Mouse (Mus musculus): Measurements from ENCODE around the gene Gm28845.
"Not testable (repeated sequence)": the region's sequence is repeated elsewhere in the genome, so short reads cannot be mapped to it uniquely, and the experiment has no call there.

The Gm28845 gene

DNA sequence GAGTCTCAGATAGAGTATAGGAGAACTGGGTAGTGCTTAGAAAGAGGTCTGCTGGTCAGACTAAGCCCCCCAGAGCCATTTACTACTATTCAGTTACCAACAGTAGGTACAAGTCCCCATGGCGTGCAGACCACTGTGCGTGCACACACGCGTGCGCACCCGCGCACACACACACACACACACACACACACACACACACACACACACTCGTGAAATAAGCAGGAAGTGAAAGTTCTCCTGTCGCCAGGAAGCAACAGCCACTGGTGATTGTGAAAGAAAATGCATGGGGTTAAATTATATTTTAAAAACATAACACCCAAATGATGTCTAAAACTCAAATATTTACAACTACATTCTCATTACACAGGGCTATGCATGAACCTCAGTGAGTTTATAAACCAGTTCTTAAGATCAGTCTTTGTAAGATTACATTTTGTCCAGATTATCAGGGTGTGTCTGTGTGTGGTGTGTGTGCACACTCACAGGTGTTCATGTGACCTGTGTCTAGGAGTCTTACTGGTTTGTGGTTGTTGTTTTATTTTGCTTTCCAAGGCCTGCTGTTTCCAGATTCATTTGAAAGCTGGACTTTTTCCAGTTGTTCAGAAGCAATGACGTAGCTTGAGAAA lies 11.6 kb downstream of the Gm28845 start:
- no peak for DNase-seq (ENCODE audit: low read depth, low spot score)

DNA sequence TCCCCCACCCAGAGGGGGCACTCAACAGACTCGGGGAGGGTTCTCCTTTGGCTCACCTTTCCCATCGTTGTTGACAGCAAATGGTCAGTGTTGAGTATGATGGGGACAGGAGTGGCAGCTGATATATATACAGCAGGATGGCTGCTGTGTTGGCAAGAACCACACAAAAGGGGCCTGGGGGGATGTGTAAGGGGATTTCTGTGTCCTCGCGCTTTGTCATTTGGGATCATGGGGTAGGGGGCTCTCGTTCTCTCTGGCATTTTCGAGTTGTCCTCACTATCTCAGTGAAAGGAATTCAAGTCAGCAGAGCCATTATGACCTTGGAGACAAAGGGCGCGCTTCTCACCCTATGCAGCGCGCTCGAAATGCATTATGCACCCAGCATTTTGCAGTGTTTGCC lies 16.1 kb downstream of the Gm28845 start, which contains the start of gene Cryga:
TSS of gene Cryga (minus strand) at position 101 of the 400 bp plus-strand sequence.
- DNase-seq (ENCODE audit: low read depth, low spot score): no peak

DNA sequence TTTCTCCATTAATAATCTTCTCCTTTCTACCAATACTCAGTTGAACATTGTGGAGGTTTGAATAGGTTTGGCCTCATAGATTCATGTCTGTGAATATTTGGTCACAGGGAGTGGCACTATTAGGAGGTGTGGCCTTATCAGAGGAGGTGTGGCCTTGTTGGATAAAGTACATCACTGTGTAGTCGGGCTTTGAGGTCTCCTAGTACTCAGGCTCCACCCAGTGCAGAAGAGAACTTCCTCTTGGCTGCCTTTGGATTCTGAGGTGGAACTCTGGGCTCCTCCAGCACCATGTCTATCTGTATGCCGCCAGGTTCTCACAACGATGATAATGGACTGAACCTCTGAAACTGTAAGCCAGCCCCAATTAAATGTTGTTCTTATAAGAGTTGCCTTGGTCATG lies 22.4 kb downstream of the Gm28845 start:
- no peak for DNase-seq (ENCODE audit: low read depth, low spot score)

DNA sequence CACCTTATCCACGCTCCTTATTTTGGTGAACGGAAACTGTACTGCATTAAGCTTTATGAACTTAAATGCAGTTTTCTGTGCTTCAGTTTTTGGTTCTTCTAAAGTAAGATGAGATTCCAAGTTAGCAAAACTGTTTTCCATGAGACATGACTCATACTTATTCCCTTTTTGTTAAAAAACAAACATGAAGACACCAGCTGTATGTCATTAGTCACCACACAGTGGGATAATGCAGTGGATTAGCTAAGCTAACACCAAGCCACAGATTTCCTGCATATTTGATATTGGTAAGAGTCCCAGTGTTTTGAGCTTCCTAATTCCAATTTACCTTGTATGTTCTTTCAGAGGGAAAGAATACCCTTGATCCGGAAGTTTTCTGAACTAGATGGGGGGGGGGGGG lies 27.8 kb downstream of the Gm28845 start:
- DNase-seq (ENCODE audit: low read depth, low spot score): no peak

DNA sequence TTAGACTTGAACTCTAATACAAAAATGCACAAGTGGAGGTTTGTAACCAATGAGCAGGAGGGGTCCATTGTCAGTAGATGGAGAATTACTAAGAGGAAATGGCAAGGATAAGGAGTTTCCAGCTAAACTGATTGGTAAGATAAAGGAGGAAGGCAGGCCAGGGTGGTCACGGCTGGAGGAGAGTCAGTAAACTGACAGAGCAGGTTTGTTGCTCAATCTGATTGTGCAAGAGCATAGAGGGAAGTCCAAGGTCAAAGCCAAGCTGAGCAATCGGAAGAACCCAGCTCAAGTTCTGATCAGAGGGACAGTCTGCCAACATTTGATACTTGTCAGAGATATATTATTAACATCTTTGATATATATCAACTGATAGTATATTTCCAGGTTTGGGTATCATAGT lies 29.0 kb downstream of the Gm28845 start:
- DNase-seq (ENCODE audit: low read depth, low spot score): no peak

DNA sequence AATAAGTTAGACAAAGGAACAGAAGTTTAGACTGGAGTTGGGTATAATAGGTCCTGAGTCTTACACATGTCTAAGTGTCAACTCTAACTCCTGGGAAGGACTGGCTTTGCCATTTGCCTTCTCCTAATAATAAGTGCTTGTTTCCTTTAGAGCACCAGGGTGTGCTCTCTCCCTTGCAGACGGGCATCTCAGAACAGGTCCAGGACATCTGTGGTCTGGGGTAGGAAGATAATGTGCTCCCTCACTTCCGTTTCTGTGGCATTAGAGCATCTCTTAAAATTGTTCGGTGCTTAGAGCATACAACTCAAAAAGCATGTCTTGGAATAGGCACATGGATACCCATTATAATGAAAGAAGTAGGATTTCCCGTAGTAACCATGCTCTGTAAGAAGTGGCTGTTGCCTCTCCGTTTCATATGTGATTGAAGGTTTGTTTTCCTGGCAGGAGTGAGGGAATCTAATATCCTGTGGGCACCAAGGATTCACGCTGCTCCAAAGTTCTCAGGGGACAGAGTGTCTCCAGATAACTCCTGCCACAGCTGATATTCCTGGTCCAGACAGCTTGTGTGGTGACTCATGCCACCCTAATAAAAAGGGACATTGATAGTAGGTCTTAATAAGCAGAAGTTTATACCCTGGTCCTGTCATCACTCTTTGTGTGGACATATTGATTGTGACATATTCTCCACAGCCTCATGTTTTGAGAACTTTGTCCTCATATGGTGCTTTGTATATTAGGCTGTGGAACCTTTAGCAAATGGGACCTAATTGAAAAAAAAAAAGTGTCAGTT lies 30.6 kb downstream of the Gm28845 start:
- DNase-seq (ENCODE audit: low read depth, low spot score): no peak

DNA sequence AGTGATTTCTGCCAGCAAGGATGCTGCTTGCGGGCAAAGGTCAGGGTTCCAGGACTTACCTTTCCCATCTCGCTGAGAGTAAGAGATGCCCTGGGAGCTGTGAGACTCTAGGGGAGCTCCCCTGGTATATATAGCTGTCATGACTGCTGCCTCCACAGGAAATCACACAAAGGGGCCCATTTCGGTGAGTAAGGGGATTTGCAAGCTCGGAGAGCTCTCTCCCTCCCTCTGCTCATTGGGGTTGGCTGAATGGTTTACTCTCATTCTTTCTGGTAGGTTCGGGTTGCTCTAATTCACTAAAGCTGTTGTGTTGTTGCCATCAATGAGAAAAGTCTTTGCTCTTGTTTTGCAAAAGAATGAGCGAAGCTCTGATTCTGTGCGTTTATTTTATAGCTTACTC lies 37.2 kb downstream of the Gm28845 start, which contains the start of gene Crygb:
TSS of gene Crygb (minus strand) at position 101 of the 400 bp plus-strand sequence.
- no peak for DNase-seq (ENCODE audit: low read depth, low spot score)

DNA sequence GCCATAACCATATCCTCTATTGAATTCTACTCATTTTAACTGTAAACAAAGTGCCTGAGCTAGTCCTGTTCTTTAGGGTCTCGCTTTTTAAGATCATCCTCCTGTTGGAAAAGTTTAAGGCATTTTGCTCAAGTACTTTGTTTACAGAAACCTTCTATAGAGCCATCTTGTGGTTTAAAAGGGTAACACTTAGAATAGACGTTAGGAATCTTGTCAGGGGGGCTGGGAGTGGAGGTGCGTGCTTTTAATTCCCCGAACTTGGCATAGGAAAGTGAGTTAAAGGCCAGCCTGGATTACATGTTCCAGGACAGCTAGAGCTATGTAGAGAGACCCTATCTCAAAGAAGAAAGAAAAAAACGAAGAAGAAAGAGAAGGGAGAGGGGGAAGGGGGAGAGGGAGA lies 43.8 kb downstream of the Gm28845 start:
- no peak for DNase-seq (ENCODE audit: low read depth, low spot score)

DNA sequence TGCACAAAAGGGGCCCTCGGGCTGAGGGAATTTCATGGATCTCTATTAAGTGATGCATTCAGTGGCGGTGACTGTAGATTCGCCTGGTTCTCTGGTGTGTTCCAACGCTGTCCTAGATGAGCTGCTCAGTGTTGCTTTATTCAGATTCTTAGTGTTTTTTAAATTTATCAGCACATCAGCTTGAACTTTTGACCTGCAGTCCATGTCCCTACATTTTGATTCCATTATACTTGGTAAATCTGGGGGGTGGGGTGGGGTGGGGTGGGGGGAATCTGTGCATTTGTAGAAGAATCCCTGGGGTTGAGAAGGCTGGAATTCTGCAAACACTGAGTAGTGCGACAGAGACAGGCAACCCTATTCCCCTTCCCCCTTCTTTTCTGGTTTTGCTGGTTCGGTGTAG lies 45.8 kb downstream of the Gm28845 start, which contains the start of gene Crygc:
TSS of gene Crygc (minus strand) at position 101 of the 400 bp plus-strand sequence.
- no peak for DNase-seq (ENCODE audit: low read depth, low spot score)

DNA sequence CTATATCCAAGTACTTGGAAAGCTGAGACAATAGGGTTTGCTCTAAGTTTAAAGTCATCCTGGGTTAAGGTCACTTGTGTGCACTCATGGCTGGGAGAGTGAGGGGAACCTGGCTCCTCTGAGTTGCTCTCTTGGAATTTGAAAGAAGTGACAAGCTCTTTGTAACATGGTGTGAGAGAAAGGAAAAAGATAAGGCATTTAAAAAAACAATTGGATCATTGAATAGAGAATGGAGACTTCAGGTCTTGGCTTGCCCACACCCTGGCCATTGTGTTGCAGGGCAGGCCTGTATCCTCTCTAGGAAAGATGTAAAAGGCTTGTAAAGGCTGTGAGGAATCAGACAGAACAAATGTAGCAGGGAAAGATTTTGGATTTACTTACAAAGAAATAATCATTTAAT lies 51.5 kb downstream of the Gm28845 start:
- no peak for DNase-seq (ENCODE audit: low read depth, low spot score)

DNA sequence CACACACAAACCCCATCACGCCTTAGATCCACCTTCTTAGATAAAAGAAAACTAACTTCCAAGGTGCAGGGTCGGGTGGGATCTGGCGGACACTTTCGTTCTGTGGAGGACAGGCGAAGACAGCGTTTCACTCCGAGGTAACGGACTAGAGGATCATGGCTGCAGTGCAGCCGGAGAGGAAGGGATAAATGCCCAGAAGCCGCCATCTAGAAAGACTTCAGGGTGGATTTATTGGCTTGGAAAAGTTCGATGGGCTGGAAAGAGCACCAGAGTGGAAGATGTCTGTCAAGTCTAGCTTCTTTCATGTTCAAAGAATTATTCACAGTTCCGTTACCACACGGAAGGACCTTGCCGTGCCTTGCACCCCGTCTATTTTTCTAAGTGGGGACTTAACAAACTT lies 55.2 kb downstream of the Gm28845 start:
- no peak for DNase-seq (ENCODE audit: low read depth, low spot score)

DNA sequence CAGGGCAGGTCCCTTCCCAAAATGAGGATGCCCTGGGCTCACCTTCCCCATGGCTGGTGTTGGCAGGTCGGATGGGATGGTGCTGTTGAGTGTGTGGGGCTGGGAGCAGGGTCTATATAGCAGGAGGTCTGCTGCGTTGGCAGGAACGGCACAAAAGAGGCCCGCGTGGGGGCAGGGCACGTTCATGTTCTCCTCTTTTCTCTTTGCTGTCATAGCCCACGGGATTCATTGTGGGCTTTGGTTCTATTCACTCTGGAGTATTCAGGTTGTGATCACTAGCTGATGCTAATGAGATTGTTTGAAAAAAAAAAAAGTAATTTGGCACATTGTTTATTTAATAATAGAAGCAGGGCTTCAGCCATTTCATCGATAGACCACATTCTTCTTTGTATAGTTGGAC lies 56.0 kb downstream of the Gm28845 start, which contains the start of gene Crygd:
TSS of gene Crygd (minus strand) at position 101 of the 400 bp plus-strand sequence.
- DNase-seq (ENCODE audit: low read depth, low spot score): no peak

DNA sequence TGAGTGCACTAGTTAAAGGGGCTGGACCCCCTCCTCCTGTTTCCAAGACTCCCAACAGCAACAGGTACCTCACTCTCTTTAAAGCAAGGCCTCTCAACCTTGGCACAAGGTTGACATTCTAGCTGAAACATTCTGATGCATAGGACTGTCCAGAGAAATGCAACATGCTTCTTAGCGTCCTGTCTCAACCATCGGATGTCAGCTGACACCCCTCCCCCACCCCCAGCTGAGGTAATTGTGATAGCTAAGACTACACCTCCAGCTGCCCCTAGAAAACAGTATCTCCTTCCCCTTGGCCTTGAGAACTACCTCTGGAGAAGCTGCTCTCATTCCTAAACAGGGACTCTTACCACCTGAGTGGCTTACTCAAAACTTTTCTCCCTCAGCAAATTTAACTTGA lies 67.2 kb downstream of the Gm28845 start:
- no peak for DNase-seq (ENCODE audit: low read depth, low spot score)

DNA sequence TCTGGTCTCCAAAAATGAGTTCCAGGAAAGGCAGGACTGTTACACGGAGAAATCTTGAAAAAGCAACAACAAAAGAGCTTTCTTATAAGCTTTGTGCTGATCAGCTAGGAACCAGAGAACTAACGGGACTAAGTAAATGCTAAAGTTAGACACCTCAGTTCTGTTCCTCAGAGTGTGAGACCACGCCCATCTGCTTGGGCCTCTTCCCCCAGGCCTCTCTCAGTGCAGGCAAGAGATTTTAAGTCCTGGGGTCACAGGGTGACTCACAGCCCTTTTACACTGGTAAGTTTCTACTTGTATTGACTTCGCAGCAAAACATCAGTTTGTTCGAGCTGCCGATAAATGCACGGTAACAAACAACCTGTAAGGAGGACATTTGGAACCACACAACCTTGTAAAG lies 67.7 kb downstream of the Gm28845 start:
- DNase-seq (ENCODE audit: low read depth, low spot score): no peak

DNA sequence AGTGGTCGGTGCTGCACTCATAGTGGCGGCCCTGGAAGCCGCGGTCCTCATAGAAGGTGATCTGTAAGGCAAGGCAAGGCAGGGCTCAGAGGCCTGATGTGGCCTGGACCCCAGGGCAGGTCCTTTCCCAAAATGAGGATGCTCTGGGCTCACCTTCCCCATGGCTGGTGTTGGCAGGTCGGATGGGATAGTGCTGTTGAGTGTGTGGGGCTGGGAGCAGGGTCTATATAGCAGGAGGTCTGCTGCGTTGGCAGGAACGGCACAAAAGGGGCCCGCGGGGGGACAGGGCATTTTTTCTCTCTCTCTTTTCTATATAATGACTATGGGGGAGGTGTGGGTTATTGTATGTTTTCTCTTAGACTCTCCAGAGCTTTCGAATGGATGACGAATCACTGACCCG lies 68.4 kb downstream of the Gm28845 start, which contains the start of gene Cryge:
TSS of gene Cryge (minus strand) at position 198 of the 400 bp plus-strand sequence.
- DNase-seq (ENCODE audit: low read depth, low spot score): not testable (repeated sequence)

All from c-Kit-negative CD71-positive TER-119-positive erythroid progenitor cells, embryonic 14.5 days (primary cell).